Mouse (Mus musculus) lung, adult 2 months (tissue): ENCODE measurements around the gene Capza1.

Experiments
- CTCF ChIP-seq: fragments of 200-500 bp; IDR thresholded peaks from 2 replicates; pipeline ENCODE4 v1.5.1; 2011; ENCODE audit warnings: mild to moderate bottlenecking, low read length, control low read depth; ENCODE audit not compliant: insufficient read depth
- POLR2A ChIP-seq: fragments of 200-500 bp; IDR thresholded peaks from 2 replicates; pipeline ENCODE4 v1.6.1; 2011; ENCODE audit warnings: low read depth, mild to moderate bottlenecking, control low read depth, low read length, borderline replicate concordance; ENCODE audit errors: extremely low read depth

DNA sequence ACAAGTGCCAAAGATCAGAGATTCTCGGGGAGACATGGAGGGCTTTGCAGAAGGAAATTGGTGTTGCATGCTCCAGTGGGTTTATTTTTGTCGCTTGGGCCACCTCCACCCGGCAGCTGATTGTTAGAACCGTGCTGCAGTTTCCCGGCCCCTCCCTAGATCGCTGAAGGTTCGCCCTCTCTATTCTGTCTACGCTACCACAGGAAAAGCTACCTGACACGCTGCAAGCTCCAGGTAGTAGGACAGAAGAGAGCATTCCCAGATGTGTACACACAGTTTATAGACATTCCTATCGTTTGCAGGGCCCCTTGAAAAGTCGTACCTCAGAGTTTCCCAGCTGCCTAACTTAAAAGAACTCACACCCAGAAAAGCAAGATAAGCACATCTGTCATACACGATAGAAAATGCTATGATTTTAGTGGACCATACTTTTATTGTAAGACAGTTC lies 1.1 kb upstream of the Capza1 start:
- TF ChIP-seq CTCF, result no peak
- no peak for TF ChIP-seq POLR2A
